8 mouse cellular contexts compared by ENCODE assay signal in genomic region chr2:93190771-93191487, GRCm38 (mm10). TPM values are rescaled to one million over a fixed set of nuclear protein-coding genes. Genes with fewer than 3 reads are reported as not detected.
DNase-seq lines count a peak whose midpoint lies in the region; ATAC-seq and TF ChIP-seq lines count a peak whose summit lies in the region.

No protein-coding gene starts in this region.

- peak overlapping the region; percentile 2; the same call in 1 of the 2 replicates for H3K4me2 ChIP-seq in lung, embryonic 14.5 days
- peak overlapping the region; percentile 37 for H3K4me2 ChIP-seq in hindbrain, embryonic 15.5 days
- H3K4me2 ChIP-seq in stomach, embryonic 14.5 days (replicated peaks; ENCODE audit: low read depth, low read length), result peak overlapping the region; percentile 22

- H3K36me3 ChIP-seq in lung, embryonic 14.5 days (ENCODE audit: insufficient read depth), result no peaks in the 10 kb centered on the region
- H3K36me3 ChIP-seq in hindbrain, embryonic 15.5 days, result no peaks in the 10 kb centered on the region
- no peaks in the 10 kb centered on the region for H3K36me3 ChIP-seq in stomach, embryonic 14.5 days (ENCODE audit: control insufficient read depth, insufficient read depth, low read length)

- 22% methylated on average over 9 of the region's 9 CpGs for WGBS in lung, embryonic 14.5 days
- 6% methylated on average over 9 of the region's 9 CpGs for WGBS in hindbrain, embryonic 15.5 days
- 29% methylated on average over 9 of the region's 9 CpGs for WGBS in stomach, embryonic 14.5 days

- ATAC-seq in lung, embryonic 14.5 days (ENCODE audit: insufficient read depth), result no peak
- no peak for ATAC-seq in hindbrain, embryonic 15.5 days (ENCODE audit: low FRiP score, low read depth)
- no peak for ATAC-seq in stomach, embryonic 14.5 days (ENCODE audit: insufficient number of reproducible peaks, insufficient read depth, low FRiP score, low read depth)
- no peak for ATAC-seq in megakaryocyte progenitor cell, adult 5-6 weeks (replicated peaks; ENCODE audit: poor library complexity)

- H3K4me1 ChIP-seq in lung, embryonic 14.5 days (ENCODE audit: insufficient read depth), result peaks cover 6% of the 10 kb centered on the region; the same call in 1 of the 2 replicates
- H3K4me1 ChIP-seq in hindbrain, embryonic 15.5 days (replicated peaks), result peaks cover 76% of the 10 kb centered on the region
- H3K4me1 ChIP-seq in stomach, embryonic 14.5 days (ENCODE audit: control insufficient read depth, insufficient read depth, low read length), result peaks cover 33% of the 10 kb centered on the region

- H3K9ac ChIP-seq in lung, embryonic 14.5 days, result no peak overlapping the region
- peak overlapping the region; percentile 26; the same call in 1 of the 2 replicates for H3K9ac ChIP-seq in hindbrain, embryonic 15.5 days
- H3K9ac ChIP-seq in stomach, embryonic 14.5 days (replicated peaks; ENCODE audit: low read depth, low read length), result no peak overlapping the region

- no peak for DNase-seq in lung, embryonic 14.5 days
- no peak for DNase-seq in lung, postnatal 36 days
- DNase-seq in adrenal gland, postnatal 36 days, result peak; percentile 81 to 85
- DNase-seq in right cerebral cortex, adult 2 months (ENCODE audit: low spot score in 2 of 2), result no peak
- no peak for DNase-seq in layer of hippocampus, postnatal 14 days (ENCODE audit: low spot score in 2 of 2)

- H3K4me3 ChIP-seq in lung, embryonic 14.5 days (ENCODE audit: low read depth, low read length), result no peak overlapping the region
- H3K4me3 ChIP-seq in hindbrain, embryonic 15.5 days, result 0 out of 2 replicates have a peak overlapping the region, but pooled peaks have one; percentile 5
- H3K4me3 ChIP-seq in stomach, embryonic 14.5 days (ENCODE audit: low read depth, low read length), result no peak overlapping the region

- no peak for TF ChIP-seq CTCF in lung, embryonic 14.5 days (IDR thresholded peaks at IDR 0.05; ENCODE audit: low read depth)

- H3K27ac ChIP-seq in lung, embryonic 14.5 days (ENCODE audit: low read depth), result no peak overlapping the region
- H3K27ac ChIP-seq in hindbrain, embryonic 15.5 days (replicated peaks), result peak overlapping the region; percentile 18; the same call in 1 of the 2 replicates
- peak overlapping the region; percentile 48; the same call in 1 of the 2 replicates for H3K27ac ChIP-seq in stomach, embryonic 14.5 days (ENCODE audit: low read length)

- peaks cover 3% of the 10 kb centered on the region; the same call in 1 of the 2 replicates for H3K27me3 ChIP-seq in lung, embryonic 14.5 days (ENCODE audit: insufficient read depth, low read length)
- H3K27me3 ChIP-seq in hindbrain, embryonic 15.5 days, result no peaks in the 10 kb centered on the region
- no peaks in the 10 kb centered on the region for H3K27me3 ChIP-seq in stomach, embryonic 14.5 days (ENCODE audit: control insufficient read depth, insufficient read depth, low read length)

- no peaks in the 10 kb centered on the region for H3K9me3 ChIP-seq in lung, embryonic 14.5 days (ENCODE audit: low read depth, low read length)
- H3K9me3 ChIP-seq in hindbrain, embryonic 15.5 days, result no peaks in the 10 kb centered on the region
- no peaks in the 10 kb centered on the region for H3K9me3 ChIP-seq in stomach, embryonic 14.5 days (ENCODE audit: control insufficient read depth, low read depth, low read length)

RNA-seq across cellular contexts. Expression of gene Trp53i11, which starts 3.6 kb away (rescaled TPM):
- 46.7 and 51.1 TPM in 2 replicates for polyA plus RNA-seq in lung, embryonic 14.5 days (2014; fragmentation: Nextera tagmentation; extraction: Ambion mirVana)
- 10 to 100 TPM; 48.9 to 70.7 TPM for total RNA-seq in adrenal gland, postnatal 36 days (2021)
- polyA plus RNA-seq in hindbrain, embryonic 15.5 days (2015; fragmentation: Nextera tagmentation; extraction: Ambion mirVana), result 86.6 and 123 TPM in 2 replicates
- 54.6 and 56.6 TPM in 2 replicates for polyA plus RNA-seq in stomach, embryonic 14.5 days (2014; fragmentation: Nextera tagmentation; extraction: Ambion mirVana)
- 10 to 100 TPM; 49.2 to 53.7 TPM for total RNA-seq in layer of hippocampus, postnatal 14 days (2021)
- total RNA-seq in megakaryocyte progenitor cell, adult 5-6 weeks (2015), result 2.2 and 2.4 TPM in 2 replicates
- 1.00 and 1.8 TPM in 2 replicates for total RNA-seq in megakaryocyte progenitor cell, adult 5-6 weeks (2017)

Comparison
In these comparisons a context has a peak if more than half of its experiments do, and no peak if none do; other contexts are left out.
1. DNase-seq: peak in adrenal gland, postnatal 36 days (2 of 2); none in lung, embryonic 14.5 days (single experiment), lung, postnatal 36 days (single experiment), right cerebral cortex, adult 2 months (0 of 2) and layer of hippocampus, postnatal 14 days (0 of 2).
2. RNA of gene Trp53i11, which starts 3.6 kb away (total RNA-seq): 48.9 to 70.7 TPM in adrenal gland, postnatal 36 days and 49.2 to 53.7 TPM in layer of hippocampus, postnatal 14 days; 1.00 to 2.4 TPM in megakaryocyte progenitor cell, adult 5-6 weeks; every median in the first group is over 10 times any median in the second.
3. Peak in every context shown above with its lines, with median percentiles within 50 percentile points of each other: H3K4me2 ChIP-seq.